Mouse (Mus musculus) liver, adult (tissue): ENCODE data around the gene Zfp503.

Source experiments
- GATA4 ChIP-seq: IDR thresholded peaks from 2 replicates; pipeline ENCODE4 v1.6.1; 2014; ENCODE audit warnings: mild to moderate bottlenecking, low read length; ENCODE audit not compliant: insufficient replicate concordance

The Zfp503 gene

GRCm38 (mm10) chr14:21999588-21999987 is 10.2 kb upstream of the Zfp503 start:
- TF ChIP-seq GATA4 = no peak

GRCm38 (mm10) chr14:21995031-21995754 is 5.8 kb upstream of the Zfp503 start:
- no peak for TF ChIP-seq GATA4

- no peak for TF ChIP-seq GATA4
These were observed 4.9 kb upstream of the Zfp503 start for GRCm38 (mm10) chr14:21994061-21994990.

GRCm38 (mm10) chr14:21993251-21994060 is 4.1 kb upstream of the Zfp503 start:
- no peak for TF ChIP-seq GATA4

- no peak for TF ChIP-seq GATA4
These were observed 3.0 kb upstream of the Zfp503 start for GRCm38 (mm10) chr14:21992321-21992885.

GRCm38 (mm10) chr14:21991856-21992255 is 2.5 kb upstream of the Zfp503 start:
- no peak for TF ChIP-seq GATA4

- peak; percentile 95 for TF ChIP-seq GATA4
These were observed 1.9 kb upstream of the Zfp503 start for GRCm38 (mm10) chr14:21991251-21991780.

GRCm38 (mm10) chr14:21990321-21991021 is 1.1 kb upstream of the Zfp503 start:
- TF ChIP-seq GATA4 = no peak

- TF ChIP-seq GATA4 = no peak
These were observed 667 bp downstream of the Zfp503 start for GRCm38 (mm10) chr14:21988577-21989290.

- TF ChIP-seq GATA4 = peak; percentile 78; the same call in 1 of the 2 replicates
These were observed 1.5 kb downstream of the Zfp503 start for GRCm38 (mm10) chr14:21987660-21988576.

GRCm38 (mm10) chr14:21986733-21987659 is 2.4 kb downstream of the Zfp503 start:
- no peak for TF ChIP-seq GATA4
